Mouse (Mus musculus): ENCODE measurements around the gene Gys1. TPM values are rescaled to one million over a fixed set of nuclear protein-coding genes. Genes with fewer than 3 reads are reported as not detected.

Gys1 gene
- total RNA-seq, 1 experiment, result 26.1 TPM

- no peak for TF ChIP-seq CHD2 (IDR thresholded peaks at IDR 0.05; ENCODE audit: low read depth, low read length)
- DNase-seq (ENCODE audit: low read depth, low spot score), result no peak
- Histone ChIP-seq H3K9me3 (ENCODE audit: control insufficient read depth, insufficient read depth, low read depth, low read length) (no peaks in the 10 kb centered on the region), H3K4me3 (ENCODE audit: insufficient read depth in 1 of 2, low read depth in 1 of 2, low read length in 2 of 2, poor library complexity in 1 of 2, severe bottlenecking in 1 of 2) (no peak overlapping the region), H3K36me3 (ENCODE audit: control insufficient read depth, insufficient read depth, low read length, poor library complexity, severe bottlenecking) (peaks cover 13% of the 10 kb centered on the region; the same call in 1 of the 2 replicates), H3K4me1 (ENCODE audit: control insufficient read depth in 2 of 2, insufficient read depth in 2 of 2, low read length in 2 of 2, poor library complexity in 1 of 2) (peaks cover 6 to 16% of the 10 kb centered on the region in 2 experiments; a peak in 3 of 4 replicates), H3K9ac (ENCODE audit: insufficient read depth, low read depth, low read length, poor library complexity, severe bottlenecking) (no peak overlapping the region), H3K27ac (ENCODE audit: insufficient read depth, low read depth, low read length, poor library complexity, severe bottlenecking) (no peak overlapping the region)
- in situ Hi-C loops (cut with MboI; ENCODE audit: low sequenced_read_pairs in 2 of 2, unreplicated experiment in 2 of 2), result no loop called here
Measured at GRCm38 (mm10) chr7:45489578-45489977, 54.9 kb downstream of the Gys1 start.

DNA sequence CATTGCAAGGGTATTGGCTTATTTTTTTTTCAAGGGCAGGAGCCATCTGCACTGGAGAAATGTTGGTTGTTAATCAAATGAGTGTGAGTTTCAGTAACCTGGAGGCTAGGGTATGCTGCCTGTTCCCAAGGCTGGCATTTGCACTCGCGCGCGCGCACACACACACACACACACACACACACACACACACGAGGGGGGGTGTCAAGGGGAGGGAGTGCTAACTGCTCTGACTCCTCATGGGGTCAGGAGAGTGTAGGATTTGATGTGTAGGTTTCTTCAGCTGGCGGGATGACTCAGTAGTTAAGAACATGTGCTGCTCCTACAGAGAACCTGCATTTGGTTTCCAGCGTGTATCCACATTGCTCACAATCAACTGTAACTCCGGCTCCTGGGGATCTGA is 56.2 kb downstream of the Gys1 start:
- in situ Hi-C loops (cut with MboI; ENCODE audit: low sequenced_read_pairs in 2 of 2, unreplicated experiment in 2 of 2), result no loop called here
- no peak overlapping the region for H3K27ac ChIP-seq (ENCODE audit: insufficient read depth, low read depth, low read length, poor library complexity, severe bottlenecking)
- H3K4me1 ChIP-seq (ENCODE audit: control insufficient read depth in 2 of 2, insufficient read depth in 2 of 2, low read length in 2 of 2, poor library complexity in 1 of 2), result peaks cover 6 to 19% of the 10 kb centered on the region in 2 experiments; a peak in 3 of 4 replicates
- H3K9me3 ChIP-seq (ENCODE audit: control insufficient read depth, insufficient read depth, low read depth, low read length), result no peaks in the 10 kb centered on the region
- H3K9ac ChIP-seq (ENCODE audit: insufficient read depth, low read depth, low read length, poor library complexity, severe bottlenecking), result no peak overlapping the region; the same call in 1 of the 2 replicates
- no peak overlapping the region for H3K4me3 ChIP-seq (ENCODE audit: insufficient read depth in 1 of 2, low read depth in 1 of 2, low read length in 2 of 2, poor library complexity in 1 of 2, severe bottlenecking in 1 of 2)
- no peak for DNase-seq (ENCODE audit: low read depth, low spot score)
- H3K36me3 ChIP-seq (ENCODE audit: control insufficient read depth, insufficient read depth, low read length, poor library complexity, severe bottlenecking), result peaks cover 10% of the 10 kb centered on the region; the same call in 1 of the 2 replicates
- TF ChIP-seq MAFK (IDR thresholded peaks at IDR 0.05; ENCODE audit: insufficient read depth, low read depth, low read length) (no peak), HCFC1 (IDR thresholded peaks at IDR 0.05; ENCODE audit: borderline replicate concordance, insufficient read depth, low read length) (no peak), ZNF384 (IDR thresholded peaks at IDR 0.05; ENCODE audit: low read depth, low read length) (no peak), CHD2 (IDR thresholded peaks at IDR 0.05; ENCODE audit: low read depth, low read length) (no peak), ZC3H11A (IDR thresholded peaks at IDR 0.05; ENCODE audit: borderline replicate concordance, low read depth, low read length) (no peak)

DNA sequence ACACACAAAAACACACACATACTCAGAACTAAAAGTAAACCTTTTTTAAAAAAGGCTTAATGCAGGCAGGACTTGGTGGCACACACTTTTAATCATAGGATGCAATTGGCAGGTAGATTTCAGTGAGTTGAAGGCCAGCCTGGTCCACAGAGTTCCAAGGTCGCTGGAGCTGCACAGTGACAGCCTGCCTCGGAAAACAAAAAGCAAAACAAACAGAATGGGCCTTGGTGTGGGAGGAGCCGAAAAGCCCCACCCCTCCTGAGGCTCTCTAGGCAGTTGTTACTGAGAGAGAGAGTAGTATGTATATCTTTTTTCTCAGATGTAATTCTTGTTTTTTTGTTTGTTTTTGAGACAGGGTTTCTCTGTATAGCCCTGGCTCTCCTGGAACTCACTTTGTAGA is 56.6 kb downstream of the Gys1 start:
- no peak overlapping the region; the same call in 1 of the 2 replicates for H3K9ac ChIP-seq (ENCODE audit: insufficient read depth, low read depth, low read length, poor library complexity, severe bottlenecking)
- peaks cover 6 to 18% of the 10 kb centered on the region in 2 experiments; a peak in 3 of 4 replicates for H3K4me1 ChIP-seq (ENCODE audit: control insufficient read depth in 2 of 2, insufficient read depth in 2 of 2, low read length in 2 of 2, poor library complexity in 1 of 2)
- no peak for DNase-seq (ENCODE audit: low read depth, low spot score)
- H3K36me3 ChIP-seq (ENCODE audit: control insufficient read depth, insufficient read depth, low read length, poor library complexity, severe bottlenecking), result peaks cover 11% of the 10 kb centered on the region; the same call in 1 of the 2 replicates
- H3K27ac ChIP-seq (ENCODE audit: insufficient read depth, low read depth, low read length, poor library complexity, severe bottlenecking), result no peak overlapping the region
- no peak overlapping the region for H3K4me3 ChIP-seq (ENCODE audit: insufficient read depth in 1 of 2, low read depth in 1 of 2, low read length in 2 of 2, poor library complexity in 1 of 2, severe bottlenecking in 1 of 2)
- in situ Hi-C loops (cut with MboI; ENCODE audit: low sequenced_read_pairs in 2 of 2, unreplicated experiment in 2 of 2), result no loop called here
- no peaks in the 10 kb centered on the region for H3K9me3 ChIP-seq (ENCODE audit: control insufficient read depth, insufficient read depth, low read depth, low read length)
- no peak for TF ChIP-seq MAFK (IDR thresholded peaks at IDR 0.05; ENCODE audit: insufficient read depth, low read depth, low read length)
- TF ChIP-seq ZNF384 (IDR thresholded peaks at IDR 0.05; ENCODE audit: low read depth, low read length), result no peak
- TF ChIP-seq HCFC1 (IDR thresholded peaks at IDR 0.05; ENCODE audit: borderline replicate concordance, insufficient read depth, low read length), result no peak
- no peak for TF ChIP-seq ZC3H11A (IDR thresholded peaks at IDR 0.05; ENCODE audit: borderline replicate concordance, low read depth, low read length)
- no peak for TF ChIP-seq CHD2 (IDR thresholded peaks at IDR 0.05; ENCODE audit: low read depth, low read length)

- H3K4me1 ChIP-seq (ENCODE audit: control insufficient read depth in 2 of 2, insufficient read depth in 2 of 2, low read length in 2 of 2, poor library complexity in 1 of 2), result peaks cover 6 to 16% of the 10 kb centered on the region in 2 experiments; a peak in 3 of 4 replicates
- DNase-seq (ENCODE audit: low read depth, low spot score), result no peak
- TF ChIP-seq ZNF384 (IDR thresholded peaks at IDR 0.05; ENCODE audit: low read depth, low read length) (no peak), ZC3H11A (IDR thresholded peaks at IDR 0.05; ENCODE audit: borderline replicate concordance, low read depth, low read length) (no peak), CHD2 (IDR thresholded peaks at IDR 0.05; ENCODE audit: low read depth, low read length) (no peak), HCFC1 (IDR thresholded peaks at IDR 0.05; ENCODE audit: borderline replicate concordance, insufficient read depth, low read length) (no peak), MAFK (IDR thresholded peaks at IDR 0.05; ENCODE audit: insufficient read depth, low read depth, low read length) (no peak)
- in situ Hi-C loops (cut with MboI; ENCODE audit: low sequenced_read_pairs in 2 of 2, unreplicated experiment in 2 of 2), result no loop called here
- no peak overlapping the region for H3K4me3 ChIP-seq (ENCODE audit: insufficient read depth in 1 of 2, low read depth in 1 of 2, low read length in 2 of 2, poor library complexity in 1 of 2, severe bottlenecking in 1 of 2)
- no peak overlapping the region for H3K27ac ChIP-seq (ENCODE audit: insufficient read depth, low read depth, low read length, poor library complexity, severe bottlenecking)
- H3K36me3 ChIP-seq (ENCODE audit: control insufficient read depth, insufficient read depth, low read length, poor library complexity, severe bottlenecking), result peaks cover 11% of the 10 kb centered on the region; the same call in 1 of the 2 replicates
- no peaks in the 10 kb centered on the region for H3K9me3 ChIP-seq (ENCODE audit: control insufficient read depth, insufficient read depth, low read depth, low read length)
- H3K9ac ChIP-seq (ENCODE audit: insufficient read depth, low read depth, low read length, poor library complexity, severe bottlenecking), result no peak overlapping the region
Measured at GRCm38 (mm10) chr7:45492225-45492844, 57.7 kb downstream of the Gys1 start.
